Mouse (Mus musculus) midbrain, embryonic 12.5 days (tissue): ENCODE data around the gene Hebp2. TPM values are rescaled to one million over a fixed set of nuclear protein-coding genes. Genes with fewer than 3 reads are reported as not detected.

Experiments used
- ATAC-seq: fragments of 200-750 bp; cut with Nextera tagmentation; 2 replicates; pipeline ENCODE4 v1.8.0; 2017; ENCODE audit warnings: low read depth, moderate TSS enrichment, moderate library complexity; ENCODE audit not compliant: low FRiP score
- H3K27ac ChIP-seq: fragments of 300-500 bp; sonication (generic); replicated peaks from 2 replicates; pipeline ENCODE4 v1.5.1; 2016; ENCODE audit warnings: mild to moderate bottlenecking
- H3K27me3 ChIP-seq: fragments of 300-500 bp; sonication (generic); 2 replicates; pipeline ENCODE4 v1.6.1; 2016; ENCODE audit warnings: mild to moderate bottlenecking
- H3K36me3 ChIP-seq: fragments of 300-500 bp; sonication (generic); 2 replicates; pipeline ENCODE4 v1.6.1; 2016
- H3K4me1 ChIP-seq: fragments of 300-500 bp; sonication (generic); 2 replicates; pipeline ENCODE4 v1.6.1; 2016
- H3K4me2 ChIP-seq: fragments of 300-500 bp; sonication (generic); replicated peaks from 2 replicates; pipeline ENCODE4 v1.6.1; 2016; ENCODE audit warnings: mild to moderate bottlenecking, moderate library complexity
- H3K4me3 ChIP-seq: fragments of 300-500 bp; sonication (generic); 2 replicates; pipeline ENCODE4 v1.5.1; 2016; ENCODE audit warnings: mild to moderate bottlenecking
- H3K9ac ChIP-seq: fragments of 300-500 bp; sonication (generic); replicated peaks from 2 replicates; pipeline ENCODE4 v1.6.1; 2016; ENCODE audit warnings: mild to moderate bottlenecking, moderate library complexity
- H3K9me3 ChIP-seq: fragments of 300-500 bp; sonication (generic); 2 replicates; pipeline ENCODE4 v1.6.1; 2016; ENCODE audit warnings: mild to moderate bottlenecking
- WGBS: fragments of 180-500 bp; shearing (Covaris S2); methylation state at CpG from one replicate; pipeline ENCODE4 v1.1.7; 2016; 5-methylcytosine and 5-hydroxymethylcytosine counted together
- polyA plus RNA-seq: library from polyadenylated mRNA; unstranded; fragments of >200 nt; fragmentation: Nextera tagmentation; extraction: Ambion mirVana; gene quantifications from 2 replicates; pipeline ENCODE4 v1.2.1, GENCODE M21; 2016

Hebp2 gene
- polyA plus RNA-seq, 1 experiment from 2014 or later, result 10.4 TPM

- Histone ChIP-seq H3K27me3 (no peaks in the 10 kb centered on the region), H3K4me1 (peaks cover 23% of the 10 kb centered on the region; the same call in 1 of the 2 replicates), H3K9ac (no peak overlapping the region), H3K4me2 (no peak overlapping the region), H3K36me3 (peaks cover 4% of the 10 kb centered on the region), H3K4me3 (no peak overlapping the region), H3K9me3 (no peaks in the 10 kb centered on the region), H3K27ac (no peak overlapping the region)
- no peak for ATAC-seq
- 86% methylated on average over 2 of the region's 2 CpGs for WGBS
These were observed 37.9 kb downstream of the Hebp2 start for GRCm38 (mm10) chr10:18507869-18508473.

GRCm38 (mm10) chr10:18506501-18506946 lies 39.4 kb downstream of the Hebp2 start:
- no peak overlapping the region for H3K4me2 ChIP-seq

GRCm38 (mm10) chr10:18505690-18506089 lies 40.2 kb downstream of the Hebp2 start:
- H3K4me1 ChIP-seq, result peaks cover 23% of the 10 kb centered on the region; the same call in 1 of the 2 replicates
- WGBS, result 70% methylated on average over 10 of the region's 10 CpGs
- peaks cover 8% of the 10 kb centered on the region; the same call in 1 of the 2 replicates for H3K36me3 ChIP-seq
- no peak overlapping the region for H3K4me2 ChIP-seq
- ATAC-seq, result no peak
- H3K27ac ChIP-seq, result no peak overlapping the region
- H3K9me3 ChIP-seq, result no peaks in the 10 kb centered on the region
- H3K9ac ChIP-seq, result no peak overlapping the region
- no peak overlapping the region for H3K4me3 ChIP-seq
- H3K27me3 ChIP-seq, result no peaks in the 10 kb centered on the region

More at GRCm38 (mm10) chr10:18506501-18506946, 39.4 kb downstream of the Hebp2 start:
- Histone ChIP-seq H3K27ac (no peak overlapping the region), H3K4me1 (peaks cover 23% of the 10 kb centered on the region; the same call in 1 of the 2 replicates), H3K36me3 (peaks cover 5% of the 10 kb centered on the region; the same call in 1 of the 2 replicates), H3K9me3 (no peaks in the 10 kb centered on the region), H3K27me3 (no peaks in the 10 kb centered on the region), H3K4me3 (no peak overlapping the region), H3K9ac (no peak overlapping the region)
- ATAC-seq, result no peak
- WGBS, result 73% methylated on average over 6 of the region's 6 CpGs

GRCm38 (mm10) chr10:18501997-18502396 lies 43.9 kb downstream of the Hebp2 start:
- 65% methylated on average over 3 of the region's 3 CpGs for WGBS
- H3K36me3 ChIP-seq, result peaks cover 21% of the 10 kb centered on the region
- no peak for ATAC-seq

GRCm38 (mm10) chr10:18497066-18497465 lies 48.8 kb downstream of the Hebp2 start:
- H3K27me3 ChIP-seq, result no peaks in the 10 kb centered on the region
- H3K4me3 ChIP-seq, result no peak overlapping the region
- no peak for ATAC-seq
- peaks cover 2% of the 10 kb centered on the region; the same call in 1 of the 2 replicates for H3K4me1 ChIP-seq
- H3K36me3 ChIP-seq, result peaks cover 18% of the 10 kb centered on the region
- H3K9me3 ChIP-seq, result no peaks in the 10 kb centered on the region
- no peak overlapping the region for H3K27ac ChIP-seq
- no peak overlapping the region for H3K9ac ChIP-seq
- WGBS, result 79% methylated on average over 7 of the region's 7 CpGs
- H3K4me2 ChIP-seq, result no peak overlapping the region

More at GRCm38 (mm10) chr10:18501997-18502396, 43.9 kb downstream of the Hebp2 start:
- Histone ChIP-seq H3K27me3 (no peaks in the 10 kb centered on the region), H3K27ac (no peak overlapping the region), H3K4me3 (no peak overlapping the region), H3K9me3 (no peaks in the 10 kb centered on the region), H3K4me1 (peaks cover 17% of the 10 kb centered on the region; the same call in 1 of the 2 replicates), H3K4me2 (no peak overlapping the region), H3K9ac (no peak overlapping the region)

- Histone ChIP-seq H3K27me3 (no peaks in the 10 kb centered on the region), H3K4me2 (no peak overlapping the region), H3K9ac (no peak overlapping the region), H3K27ac (no peak overlapping the region), H3K4me1 (peaks cover 2% of the 10 kb centered on the region; the same call in 1 of the 2 replicates), H3K36me3 (peaks cover 7% of the 10 kb centered on the region; the same call in 1 of the 2 replicates), H3K4me3 (no peak overlapping the region), H3K9me3 (no peaks in the 10 kb centered on the region)
- WGBS, result 61% methylated on average over 7 of the region's 7 CpGs
- no peak for ATAC-seq
These were observed 51.6 kb downstream of the Hebp2 start for GRCm38 (mm10) chr10:18494249-18494648.

GRCm38 (mm10) chr10:18493010-18493894 lies 52.6 kb downstream of the Hebp2 start:
- no peaks in the 10 kb centered on the region for H3K36me3 ChIP-seq
- H3K27me3 ChIP-seq, result no peaks in the 10 kb centered on the region
- no peak overlapping the region for H3K9ac ChIP-seq
- H3K9me3 ChIP-seq, result no peaks in the 10 kb centered on the region
- WGBS, result 92% methylated on average over 11 of the region's 11 CpGs
- no peak overlapping the region for H3K27ac ChIP-seq
- H3K4me2 ChIP-seq, result no peak overlapping the region
- H3K4me1 ChIP-seq, result peaks cover 2% of the 10 kb centered on the region; the same call in 1 of the 2 replicates
- H3K4me3 ChIP-seq, result no peak overlapping the region
- ATAC-seq, result no peak

GRCm38 (mm10) chr10:18491952-18492351 lies 53.9 kb downstream of the Hebp2 start:
- ATAC-seq, result no peak
- H3K4me3 ChIP-seq, result no peak overlapping the region
- no peaks in the 10 kb centered on the region for H3K27me3 ChIP-seq
- H3K27ac ChIP-seq, result no peak overlapping the region
- H3K36me3 ChIP-seq, result no peaks in the 10 kb centered on the region
- no peaks in the 10 kb centered on the region for H3K9me3 ChIP-seq
- WGBS, result 80% methylated on average over 4 of the region's 4 CpGs
- no peak overlapping the region for H3K4me2 ChIP-seq
- no peak overlapping the region for H3K9ac ChIP-seq
- H3K4me1 ChIP-seq, result peaks cover 2% of the 10 kb centered on the region; the same call in 1 of the 2 replicates

- H3K27me3 ChIP-seq, result no peaks in the 10 kb centered on the region
- ATAC-seq, result no peak
- peaks cover 2% of the 10 kb centered on the region; the same call in 1 of the 2 replicates for H3K4me1 ChIP-seq
- H3K9me3 ChIP-seq, result no peaks in the 10 kb centered on the region
- no peak overlapping the region for H3K4me3 ChIP-seq
- 91% methylated on average over 10 of the region's 10 CpGs for WGBS
- no peaks in the 10 kb centered on the region for H3K36me3 ChIP-seq
- H3K4me2 ChIP-seq, result no peak overlapping the region
- no peak overlapping the region for H3K9ac ChIP-seq
- no peak overlapping the region for H3K27ac ChIP-seq
These were observed 55.9 kb downstream of the Hebp2 start for GRCm38 (mm10) chr10:18489936-18490335.

Other genes starting within 250 kb of the Hebp2 start
- 14.0 and 16.5 TPM in 2 replicates for gene Nhsl1, start 227.1 kb downstream of the Hebp2 start, polyA plus RNA-seq
- gene Arfgef3, start 197.9 kb upstream of the Hebp2 start, polyA plus RNA-seq, result 2.7 and 3.1 TPM in 2 replicates
- 0.16 and 0.37 TPM in 2 replicates for gene Gm4922, start 240.7 kb upstream of the Hebp2 start, polyA plus RNA-seq